In the genomic region with DNA sequence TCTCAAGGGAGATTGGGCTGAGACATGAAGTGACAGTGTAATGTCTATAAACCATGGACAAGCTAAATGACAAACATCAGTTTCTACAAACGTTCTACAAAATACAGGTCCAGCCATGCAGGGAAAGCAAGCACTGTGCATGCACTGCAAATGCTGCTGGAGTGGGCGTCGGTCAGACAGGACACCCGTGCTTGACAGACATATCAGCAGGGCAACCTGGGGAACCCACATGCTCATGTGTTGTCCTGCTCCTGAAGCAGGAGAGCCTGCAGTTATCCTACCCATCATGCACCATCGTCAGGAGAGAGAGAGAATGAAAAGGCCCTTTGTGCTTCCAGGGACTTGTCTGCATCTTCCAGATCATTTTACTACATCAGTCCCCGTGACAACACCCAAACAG, we compare ENCODE assay signal across 15 mouse cellular contexts.
"Had no signal": no experiment of that assay in that cellular context is flagged by ENCODE, and none has a peak within 500 bp of the region (broad histone marks: within the 10 kb centered on the region; RNA-seq: fewer than 3 reads in every experiment).

No protein-coding gene starts in this region.

- ATAC-seq: midbrain, embryonic 15.5 days had no signal

- H3K36me3 ChIP-seq: liver, embryonic 13.5 days had no signal

- H3K4me2 ChIP-seq: liver, embryonic 13.5 days; midbrain, embryonic 15.5 days; neural tube, embryonic 13.5 days had no signal

- H3K27ac ChIP-seq: left cerebral cortex, adult 2 months; liver, embryonic 13.5 days; midbrain, embryonic 15.5 days; neural tube, embryonic 13.5 days had no signal

- DNase-seq: kidney, adult 18-20 months; kidney, adult 9 months; kidney, postnatal 14 days; kidney, postnatal 4 days; layer of hippocampus, postnatal 36 days; liver, embryonic 13.5 days; lung, adult 2 months; lung, postnatal 14 days; lung, postnatal 4 days; thymus, adult 18-20 months; thymus, postnatal 36 days had no signal

- H3K4me3 ChIP-seq: left cerebral cortex, adult 2 months; liver, embryonic 13.5 days; midbrain, embryonic 15.5 days; myocyte; neural tube, embryonic 13.5 days had no signal

- H3K27me3 ChIP-seq: liver, embryonic 13.5 days; midbrain, embryonic 15.5 days; neural tube, embryonic 13.5 days had no signal

- H3K9me3 ChIP-seq: liver, embryonic 13.5 days; midbrain, embryonic 15.5 days; neural tube, embryonic 13.5 days had no signal

- H3K4me1 ChIP-seq: midbrain, embryonic 15.5 days had no signal

- H3K9ac ChIP-seq: liver, embryonic 13.5 days; midbrain, embryonic 15.5 days; neural tube, embryonic 13.5 days had no signal
